Mouse (Mus musculus) forebrain, embryonic 11.5 days (tissue): ENCODE results near the gene Ly6f. TPM values are rescaled to one million over a fixed set of nuclear protein-coding genes. Genes with fewer than 3 reads are reported as not detected.

Experiments used
- polyA plus RNA-seq: library from polyadenylated mRNA; unstranded; fragments of >200 nt; fragmentation: Nextera tagmentation; extraction: Ambion mirVana; gene quantifications from 2 replicates; pipeline ENCODE4 v1.2.1, GENCODE M21; 2014

Ly6f gene
- polyA plus RNA-seq, 1 experiment from 2014 or later = not detected

Other genes with a start within 250 kb of the Ly6f start
- 0.44 and 0.53 TPM in 2 replicates for gene Ly6c1, start 219.6 kb upstream of the Ly6f start, polyA plus RNA-seq
- not detected in 2 replicates for gene Ly6c2, start 156.5 kb upstream of the Ly6f start, polyA plus RNA-seq
- not detected in 2 replicates for gene Ly6g, start 113.2 kb upstream of the Ly6f start, polyA plus RNA-seq
- not detected in 2 replicates for gene BC025446, start 52.0 kb upstream of the Ly6f start, polyA plus RNA-seq